ENCODE assay signal across 13 mouse cellular contexts in the genomic region with DNA sequence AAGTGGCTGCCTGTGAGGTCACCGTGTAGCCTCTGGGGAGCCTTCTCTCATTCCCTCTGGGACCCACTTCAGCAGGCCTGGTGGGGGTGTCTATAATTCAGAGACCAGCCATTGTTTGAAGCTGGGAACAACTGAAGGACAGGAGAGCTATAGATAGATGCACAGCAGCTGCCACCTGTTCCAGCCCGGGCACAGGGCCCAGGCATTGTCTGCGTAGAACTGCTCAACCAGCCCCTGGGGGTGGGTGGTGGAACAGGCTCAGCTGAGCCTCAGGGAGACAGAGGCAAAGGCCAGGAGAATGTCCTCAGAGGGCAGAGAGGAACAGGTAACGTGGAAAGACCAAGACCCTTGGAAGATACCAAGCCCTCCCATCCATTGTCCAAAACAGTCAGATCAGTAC. TPM values are rescaled to one million over a fixed set of nuclear protein-coding genes. Genes with fewer than 3 reads are reported as not detected.
A peak's percentile ranks its signal among the peaks of the same experiment; 100 is the strongest.
DNase-seq lines count a peak whose midpoint lies in the region; ATAC-seq lines count a peak whose summit lies in the region.
"Had no signal": no experiment of that assay in that cellular context is flagged by ENCODE, and none has a peak within 500 bp of the region (broad histone marks: within the 10 kb centered on the region; RNA-seq: fewer than 3 reads in every experiment).

No protein-coding gene starts in this region.

- H3K4me3 ChIP-seq in embryonic facial prominence, embryonic 14.5 days (ENCODE audit: low read depth, low read length): no peak overlapping the region
- H3K4me3 ChIP-seq in embryonic facial prominence, embryonic 10.5 days: no peak overlapping the region
- no peak overlapping the region for H3K4me3 ChIP-seq in heart, embryonic 12.5 days
- no peak overlapping the region for H3K4me3 ChIP-seq in midbrain, embryonic 15.5 days
- H3K4me3 ChIP-seq: stomach, embryonic 15.5 days had no signal

- peak; percentile 61 for DNase-seq in embryonic facial prominence, embryonic 14.5 days (ENCODE audit: low spot score)
- no peak for DNase-seq in embryonic facial prominence, embryonic 10.5 days (ENCODE audit: low spot score)
- DNase-seq in brain, adult 2 months (ENCODE audit: low read depth, low spot score): peak; percentile 87
- peak; percentile 73 to 80 for DNase-seq in layer of hippocampus, postnatal 36 days
- no peak for DNase-seq in c-Kit-positive CD71-positive TER-119-positive erythroid progenitor cells, embryonic 14.5 days (ENCODE audit: low spot score)
- DNase-seq in adipocyte (ENCODE audit: low spot score): no peak
- DNase-seq: kidney, adult 9 months; retina, postnatal 1 day had no signal

- ATAC-seq in embryonic facial prominence, embryonic 14.5 days (ENCODE audit: low read depth): peak; percentile 90
- ATAC-seq in heart, embryonic 12.5 days (ENCODE audit: insufficient number of reproducible peaks, low FRiP score): no peak
- no peak for ATAC-seq in midbrain, embryonic 15.5 days (replicated peaks)
- ATAC-seq: Patski had no signal

- H3K27ac ChIP-seq in embryonic facial prominence, embryonic 14.5 days (replicated peaks; ENCODE audit: low read depth, low read length): no peak overlapping the region
- H3K27ac ChIP-seq in embryonic facial prominence, embryonic 10.5 days (replicated peaks): no peak overlapping the region
- H3K27ac ChIP-seq in heart, embryonic 12.5 days (ENCODE audit: poor library complexity, severe bottlenecking): peak overlapping the region; percentile 87
- no peak overlapping the region for H3K27ac ChIP-seq in midbrain, embryonic 15.5 days
- H3K27ac ChIP-seq: stomach, embryonic 15.5 days had no signal

- H3K27me3 ChIP-seq in embryonic facial prominence, embryonic 14.5 days (replicated peaks; ENCODE audit: control insufficient read depth, insufficient read depth, low read length): no peaks in the 10 kb centered on the region
- no peaks in the 10 kb centered on the region for H3K27me3 ChIP-seq in embryonic facial prominence, embryonic 10.5 days (replicated peaks; ENCODE audit: low read depth, poor library complexity, severe bottlenecking)
- no peaks in the 10 kb centered on the region for H3K27me3 ChIP-seq in heart, embryonic 12.5 days (replicated peaks)
- no peaks in the 10 kb centered on the region for H3K27me3 ChIP-seq in midbrain, embryonic 15.5 days (replicated peaks)
- H3K27me3 ChIP-seq: stomach, embryonic 15.5 days had no signal

- H3K4me1 ChIP-seq in embryonic facial prominence, embryonic 14.5 days (ENCODE audit: control insufficient read depth, insufficient read depth, low read length): no peaks in the 10 kb centered on the region
- peaks cover 15% of the 10 kb centered on the region for H3K4me1 ChIP-seq in embryonic facial prominence, embryonic 10.5 days
- peaks cover 41% of the 10 kb centered on the region for H3K4me1 ChIP-seq in heart, embryonic 12.5 days (replicated peaks)
- no peaks in the 10 kb centered on the region for H3K4me1 ChIP-seq in midbrain, embryonic 15.5 days
- H3K4me1 ChIP-seq: stomach, embryonic 15.5 days had no signal

- 78% methylated on average over 4 of the region's 4 CpGs for WGBS in embryonic facial prominence, embryonic 14.5 days
- WGBS in embryonic facial prominence, embryonic 10.5 days: 82% methylated on average over 4 of the region's 4 CpGs
- WGBS in heart, embryonic 12.5 days: 58% methylated on average over 4 of the region's 4 CpGs
- WGBS in midbrain, embryonic 15.5 days: 76% methylated on average over 4 of the region's 4 CpGs

- H3K9me3 ChIP-seq in embryonic facial prominence, embryonic 14.5 days (ENCODE audit: control insufficient read depth, low read length): no peaks in the 10 kb centered on the region
- H3K9me3 ChIP-seq in embryonic facial prominence, embryonic 10.5 days: no peaks in the 10 kb centered on the region
- H3K9me3 ChIP-seq in heart, embryonic 12.5 days (replicated peaks): no peaks in the 10 kb centered on the region
- no peaks in the 10 kb centered on the region for H3K9me3 ChIP-seq in midbrain, embryonic 15.5 days
- H3K9me3 ChIP-seq: stomach, embryonic 15.5 days had no signal

- H3K36me3 ChIP-seq in embryonic facial prominence, embryonic 14.5 days (ENCODE audit: control insufficient read depth, insufficient read depth, low read length): no peaks in the 10 kb centered on the region
- no peaks in the 10 kb centered on the region for H3K36me3 ChIP-seq in embryonic facial prominence, embryonic 10.5 days (replicated peaks)
- H3K36me3 ChIP-seq in heart, embryonic 12.5 days: no peaks in the 10 kb centered on the region
- H3K36me3 ChIP-seq in midbrain, embryonic 15.5 days (replicated peaks): no peaks in the 10 kb centered on the region
- H3K36me3 ChIP-seq: stomach, embryonic 15.5 days had no signal

- no peak overlapping the region for H3K4me2 ChIP-seq in embryonic facial prominence, embryonic 14.5 days (ENCODE audit: low read depth, low read length)
- H3K4me2 ChIP-seq in heart, embryonic 12.5 days: no peak overlapping the region
- H3K4me2 ChIP-seq in midbrain, embryonic 15.5 days: no peak overlapping the region
- H3K4me2 ChIP-seq: stomach, embryonic 15.5 days had no signal

- no peak overlapping the region for H3K9ac ChIP-seq in embryonic facial prominence, embryonic 14.5 days (ENCODE audit: low read depth, low read length)
- no peak overlapping the region for H3K9ac ChIP-seq in heart, embryonic 12.5 days
- H3K9ac ChIP-seq in midbrain, embryonic 15.5 days: no peak overlapping the region
- H3K9ac ChIP-seq: stomach, embryonic 15.5 days had no signal

RNA-seq across cellular contexts. Expression of gene Myh7b, which starts 4.7 kb away (rescaled TPM):
- 4.6 and 5.3 TPM in 2 replicates for polyA plus RNA-seq in embryonic facial prominence, embryonic 14.5 days (2014; fragmentation: Nextera tagmentation; extraction: Ambion mirVana)
- polyA plus RNA-seq in embryonic facial prominence, embryonic 10.5 days (2016; fragmentation: Nextera tagmentation; extraction: Ambion mirVana): 0.75 and 0.77 TPM in 2 replicates
- polyA plus RNA-seq in heart, embryonic 12.5 days (2016; fragmentation: Nextera tagmentation; extraction: Ambion mirVana): 22.1 and 24.4 TPM in 2 replicates
- total RNA-seq in layer of hippocampus, postnatal 36 days (2021): 1 to 10 TPM; 3.3 to 5.3 TPM
- 0.64 and 1.2 TPM in 2 replicates for polyA plus RNA-seq in midbrain, embryonic 15.5 days (2015; fragmentation: Nextera tagmentation; extraction: Ambion mirVana)
- total RNA-seq: liver, adult 2 months had no signal
- polyA plus RNA-seq: liver, adult 2 months had no signal

RNA-seq across cellular contexts. Expression of gene Gss, which starts 13.8 kb away (rescaled TPM):
- polyA plus RNA-seq in embryonic facial prominence, embryonic 14.5 days (2014; fragmentation: Nextera tagmentation; extraction: Ambion mirVana): 27.1 and 27.6 TPM in 2 replicates
- polyA plus RNA-seq in embryonic facial prominence, embryonic 10.5 days (2016; fragmentation: Nextera tagmentation; extraction: Ambion mirVana): 20.2 and 22.9 TPM in 2 replicates
- 20.2 and 21.3 TPM in 2 replicates for polyA plus RNA-seq in heart, embryonic 12.5 days (2016; fragmentation: Nextera tagmentation; extraction: Ambion mirVana)
- 10 to 100 TPM; 24.7 to 26.9 TPM for total RNA-seq in layer of hippocampus, postnatal 36 days (2021)
- 15.3 and 16.3 TPM in 2 replicates for polyA plus RNA-seq in midbrain, embryonic 15.5 days (2015; fragmentation: Nextera tagmentation; extraction: Ambion mirVana)

Comparison
In these comparisons a context has a peak if more than half of its experiments do, and no peak if none do; other contexts are left out.
1. DNase-seq: peak in embryonic facial prominence, embryonic 14.5 days (single experiment), brain, adult 2 months (single experiment) and layer of hippocampus, postnatal 36 days (2 of 2); none in embryonic facial prominence, embryonic 10.5 days (single experiment), c-Kit-positive CD71-positive TER-119-positive erythroid progenitor cells, embryonic 14.5 days (single experiment) and adipocyte (single experiment).